Mouse (Mus musculus) thymus, adult 18-20 months (tissue): ENCODE results near the gene Gm10271.
A peak's percentile ranks its signal among the peaks of the same experiment; 100 is the strongest.

ENCODE experiments used
- DNase-seq, 2 experiments: peaks; one replicate each; pipeline ENCODE4 v3.0.0; 2022; ENCODE audit warnings: mixed read lengths in 2 of 2

The Gm10271 gene

GRCm38 (mm10) chr10:116977858-116978257 is 5.4 kb upstream of the Gm10271 start:
- no peak for DNase-seq

GRCm38 (mm10) chr10:116977455-116977854 is 5.0 kb upstream of the Gm10271 start:
- no peak for DNase-seq

GRCm38 (mm10) chr10:116968741-116969140 is 3.7 kb downstream of the Gm10271 start:
- DNase-seq = no peak

GRCm38 (mm10) chr10:116966065-116966464 is 6.3 kb downstream of the Gm10271 start:
- no peak for DNase-seq

- no peak for DNase-seq
These were observed 7.1 kb downstream of the Gm10271 start for GRCm38 (mm10) chr10:116965297-116965696.

- no peak for DNase-seq
These were observed 7.8 kb downstream of the Gm10271 start for GRCm38 (mm10) chr10:116964571-116964970.

- DNase-seq = no peak
These were observed 8.3 kb downstream of the Gm10271 start for GRCm38 (mm10) chr10:116964084-116964483.

- no peak for DNase-seq
These were observed 9.6 kb downstream of the Gm10271 start for GRCm38 (mm10) chr10:116962803-116963202.

- no peak for DNase-seq
These were observed 10.3 kb downstream of the Gm10271 start for GRCm38 (mm10) chr10:116962152-116962551.

GRCm38 (mm10) chr10:116957867-116958551 is 14.4 kb downstream of the Gm10271 start:
- no peak for DNase-seq

- no peak for DNase-seq
These were observed 15.8 kb downstream of the Gm10271 start for GRCm38 (mm10) chr10:116956483-116957158.

GRCm38 (mm10) chr10:116955191-116955590 is 17.2 kb downstream of the Gm10271 start:
- DNase-seq = no peak

- no peak for DNase-seq
These were observed 21.5 kb downstream of the Gm10271 start for GRCm38 (mm10) chr10:116950886-116951285.

- peak; percentile 72 to 74 for DNase-seq
These were observed 22.2 kb downstream of the Gm10271 start, which contains the start of gene Rab3ip for GRCm38 (mm10) chr10:116950009-116950769. TSS of gene Rab3ip (minus strand) at chr10:116950769.

GRCm38 (mm10) chr10:116949111-116950008 is 23.0 kb downstream of the Gm10271 start:
- peak; percentile 33 to 34 for DNase-seq

GRCm38 (mm10) chr10:116948414-116948813 is 24.0 kb downstream of the Gm10271 start:
- no peak for DNase-seq

- no peak for DNase-seq
These were observed 27.5 kb downstream of the Gm10271 start for GRCm38 (mm10) chr10:116944940-116945339.

GRCm38 (mm10) chr10:116944144-116944543 is 28.3 kb downstream of the Gm10271 start:
- DNase-seq = no peak

- no peak for DNase-seq
These were observed 29.4 kb downstream of the Gm10271 start for GRCm38 (mm10) chr10:116943025-116943424.

- no peak for DNase-seq
These were observed 37.4 kb downstream of the Gm10271 start for GRCm38 (mm10) chr10:116935028-116935427.

GRCm38 (mm10) chr10:116933794-116934193 is 38.6 kb downstream of the Gm10271 start:
- no peak for DNase-seq

GRCm38 (mm10) chr10:116932418-116932817 is 40.0 kb downstream of the Gm10271 start:
- DNase-seq = no peak
